Mouse (Mus musculus): ENCODE results near the gene Wdr66. TPM values are rescaled to one million over a fixed set of nuclear protein-coding genes. Genes with fewer than 3 reads are reported as not detected.

The Wdr66 gene
- polyA plus RNA-seq, 1 experiment from 2014 or later = 1.5 TPM

GRCm38 (mm10) chr5:123357253-123357652 lies 105.4 kb downstream of the Wdr66 start:
- 87% methylated on average over 4 of the region's 4 CpGs for WGBS
- Histone ChIP-seq H3K4me1 (replicated peaks; ENCODE audit: control insufficient read depth, insufficient read depth, low read length) (peaks cover 7% of the 10 kb centered on the region; the same call in 1 of the 2 replicates), H3K27ac (ENCODE audit: low read length) (no peak overlapping the region), H3K9ac (ENCODE audit: low read length) (no peak overlapping the region), H3K27me3 (ENCODE audit: control insufficient read depth, insufficient read depth, low read depth, low read length) (no peaks in the 10 kb centered on the region), H3K4me3 (ENCODE audit: low read length) (no peak overlapping the region), H3K9me3 (ENCODE audit: control insufficient read depth, low read length) (no peaks in the 10 kb centered on the region), H3K4me2 (ENCODE audit: low read depth, low read length) (no peak overlapping the region), H3K36me3 (ENCODE audit: control insufficient read depth, insufficient read depth, low read length) (peaks cover 32% of the 10 kb centered on the region)
- ATAC-seq (ENCODE audit: low read depth) = no peak

GRCm38 (mm10) chr5:123359431-123359830 lies 107.5 kb downstream of the Wdr66 start:
- Histone ChIP-seq H3K4me1 (replicated peaks; ENCODE audit: control insufficient read depth, insufficient read depth, low read length) (peaks cover 2% of the 10 kb centered on the region; the same call in 1 of the 2 replicates), H3K9me3 (ENCODE audit: control insufficient read depth, low read length) (no peaks in the 10 kb centered on the region), H3K36me3 (ENCODE audit: control insufficient read depth, insufficient read depth, low read length) (peaks cover 36% of the 10 kb centered on the region), H3K27ac (ENCODE audit: low read length) (no peak overlapping the region), H3K4me3 (ENCODE audit: low read length) (no peak overlapping the region), H3K9ac (ENCODE audit: low read length) (no peak overlapping the region), H3K4me2 (ENCODE audit: low read depth, low read length) (no peak overlapping the region), H3K27me3 (ENCODE audit: control insufficient read depth, insufficient read depth, low read depth, low read length) (no peaks in the 10 kb centered on the region)
- ATAC-seq (ENCODE audit: low read depth) = no peak
- WGBS = 84% methylated on average over 6 of the region's 6 CpGs

GRCm38 (mm10) chr5:123362911-123363310 lies 111.0 kb downstream of the Wdr66 start:
- Histone ChIP-seq H3K36me3 (ENCODE audit: control insufficient read depth, insufficient read depth, low read length) (peaks cover 33% of the 10 kb centered on the region), H3K27me3 (ENCODE audit: control insufficient read depth, insufficient read depth, low read depth, low read length) (no peaks in the 10 kb centered on the region), H3K4me2 (ENCODE audit: low read depth, low read length) (no peak overlapping the region), H3K4me1 (replicated peaks; ENCODE audit: control insufficient read depth, insufficient read depth, low read length) (peaks cover 3% of the 10 kb centered on the region; the same call in 1 of the 2 replicates), H3K27ac (ENCODE audit: low read length) (no peak overlapping the region), H3K9ac (ENCODE audit: low read length) (no peak overlapping the region), H3K9me3 (ENCODE audit: control insufficient read depth, low read length) (no peaks in the 10 kb centered on the region), H3K4me3 (ENCODE audit: low read length) (no peak overlapping the region)
- no peak for ATAC-seq (ENCODE audit: low read depth)
- 85% methylated on average over 4 of the region's 4 CpGs for WGBS

DNA sequence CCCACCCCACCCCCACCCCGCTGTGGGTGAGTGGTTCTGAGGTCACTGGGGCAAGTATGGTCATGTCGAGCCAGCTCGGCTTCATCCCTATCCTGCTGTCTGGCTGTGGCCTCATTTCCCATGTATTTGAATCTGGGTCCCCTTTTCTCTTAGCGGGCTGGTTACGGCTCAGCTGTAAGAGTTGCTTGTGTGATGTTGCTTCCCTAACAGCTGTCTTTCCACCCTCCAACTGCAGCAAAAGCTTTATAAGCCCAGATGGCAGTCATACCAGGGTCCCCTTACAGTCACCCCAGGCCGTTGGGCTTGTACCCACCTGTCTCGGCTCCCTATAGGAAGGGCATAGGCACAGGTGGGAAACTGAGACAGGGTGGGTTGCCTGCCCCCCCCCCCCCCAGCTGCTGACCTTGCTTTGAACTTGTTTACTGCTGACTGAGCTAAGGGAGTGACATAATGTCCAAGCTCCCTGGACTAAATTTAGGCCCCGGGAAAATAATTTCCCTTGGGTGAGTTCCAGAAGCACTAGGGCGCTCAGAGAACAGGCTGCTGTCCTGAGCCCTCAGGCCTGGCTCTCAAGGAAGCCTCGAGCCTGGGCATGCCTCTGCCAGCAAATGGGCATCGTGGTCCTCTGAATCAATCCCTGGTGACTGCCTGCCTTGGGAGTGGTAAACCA lies 112.5 kb downstream of the Wdr66 start:
- peaks cover 3% of the 10 kb centered on the region; the same call in 1 of the 2 replicates for H3K4me1 ChIP-seq (replicated peaks; ENCODE audit: control insufficient read depth, insufficient read depth, low read length)
- peak overlapping the region; percentile 65 for H3K27ac ChIP-seq (ENCODE audit: low read length)
- no peaks in the 10 kb centered on the region for H3K27me3 ChIP-seq (ENCODE audit: control insufficient read depth, insufficient read depth, low read depth, low read length)
- H3K36me3 ChIP-seq (ENCODE audit: control insufficient read depth, insufficient read depth, low read length) = peaks cover 21% of the 10 kb centered on the region
- 72% methylated on average over 11 of the region's 11 CpGs for WGBS
- no peak overlapping the region for H3K4me2 ChIP-seq (ENCODE audit: low read depth, low read length)
- H3K9ac ChIP-seq (ENCODE audit: low read length) = no peak overlapping the region
- H3K4me3 ChIP-seq (ENCODE audit: low read length) = no peak overlapping the region
- H3K9me3 ChIP-seq (ENCODE audit: control insufficient read depth, low read length) = no peaks in the 10 kb centered on the region
- peak; percentile 81 for ATAC-seq (ENCODE audit: low read depth)

DNA sequence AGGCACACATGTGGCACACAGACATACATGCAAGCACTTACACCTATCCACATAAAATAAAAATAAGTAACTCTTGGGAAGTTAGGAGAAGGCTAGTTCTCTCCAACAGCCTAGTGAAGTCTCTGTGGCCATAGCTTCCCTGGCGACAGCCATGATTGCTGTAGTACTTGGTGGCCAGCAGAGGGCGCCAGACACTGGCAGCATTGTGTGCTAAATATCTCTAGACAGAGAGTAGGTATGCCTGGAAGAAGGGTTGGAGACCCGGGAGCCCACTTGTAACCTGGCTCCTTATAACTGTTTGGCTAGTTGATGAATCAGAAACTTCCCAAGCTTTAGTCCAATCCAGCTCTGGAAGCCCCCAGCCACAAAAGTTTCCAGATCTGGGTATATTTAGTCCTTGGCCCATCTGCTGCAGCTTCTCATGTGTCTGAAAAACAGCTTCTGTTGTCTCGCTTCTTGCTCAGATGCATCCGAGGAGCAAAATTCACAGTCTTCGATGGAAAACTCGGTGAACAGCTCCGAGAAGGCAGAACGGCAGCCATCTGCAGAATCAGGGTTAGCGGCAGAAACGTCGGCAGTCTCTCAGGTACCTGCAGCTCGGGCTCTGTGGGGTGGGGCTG lies 117.1 kb downstream of the Wdr66 start:
- WGBS = 76% methylated on average over 13 of the region's 13 CpGs
- Histone ChIP-seq H3K9ac (ENCODE audit: low read length) (no peak overlapping the region), H3K36me3 (ENCODE audit: control insufficient read depth, insufficient read depth, low read length) (peaks cover 40% of the 10 kb centered on the region)

DNA sequence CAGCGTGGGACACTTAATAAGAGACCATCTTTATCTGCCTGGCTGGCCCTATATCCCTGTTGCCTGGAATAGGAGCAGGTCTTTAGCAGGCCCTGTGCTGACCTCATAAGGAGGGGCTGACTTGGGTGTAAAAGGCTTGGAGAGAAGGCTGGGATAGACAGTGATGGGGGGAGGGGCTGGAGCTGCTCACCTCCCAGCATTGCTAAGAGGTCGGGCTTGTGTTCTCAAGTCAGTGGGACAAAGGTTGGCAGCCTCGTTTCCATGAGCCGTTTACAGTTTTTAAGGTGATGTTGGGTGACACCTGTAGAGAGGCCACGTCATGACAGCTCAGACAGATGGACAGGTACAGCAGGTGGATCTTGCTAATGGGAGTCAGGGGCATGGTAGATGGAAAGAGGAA lies 118.1 kb downstream of the Wdr66 start:
- Histone ChIP-seq H3K27me3 (ENCODE audit: control insufficient read depth, insufficient read depth, low read depth, low read length) (no peaks in the 10 kb centered on the region), H3K9me3 (ENCODE audit: control insufficient read depth, low read length) (no peaks in the 10 kb centered on the region), H3K27ac (ENCODE audit: low read length) (no peak overlapping the region), H3K4me1 (replicated peaks; ENCODE audit: control insufficient read depth, insufficient read depth, low read length) (no peaks in the 10 kb centered on the region), H3K4me2 (ENCODE audit: low read depth, low read length) (no peak overlapping the region), H3K36me3 (ENCODE audit: control insufficient read depth, insufficient read depth, low read length) (peaks cover 38% of the 10 kb centered on the region), H3K9ac (ENCODE audit: low read length) (no peak overlapping the region), H3K4me3 (ENCODE audit: low read length) (no peak overlapping the region)
- WGBS = 82% methylated on average over 5 of the region's 5 CpGs
- no peak for ATAC-seq (ENCODE audit: low read depth)

More for the DNA sequence above, 117.1 kb downstream of the Wdr66 start:
- peaks cover 3% of the 10 kb centered on the region; the same call in 1 of the 2 replicates for H3K4me1 ChIP-seq (replicated peaks; ENCODE audit: control insufficient read depth, insufficient read depth, low read length)
- ATAC-seq (ENCODE audit: low read depth) = peak; percentile 34; the same call in 1 of the 2 replicates
- no peaks in the 10 kb centered on the region for H3K27me3 ChIP-seq (ENCODE audit: control insufficient read depth, insufficient read depth, low read depth, low read length)
- H3K27ac ChIP-seq (ENCODE audit: low read length) = no peak overlapping the region
- H3K4me2 ChIP-seq (ENCODE audit: low read depth, low read length) = no peak overlapping the region
- no peak overlapping the region for H3K4me3 ChIP-seq (ENCODE audit: low read length)
- no peaks in the 10 kb centered on the region for H3K9me3 ChIP-seq (ENCODE audit: control insufficient read depth, low read length)

DNA sequence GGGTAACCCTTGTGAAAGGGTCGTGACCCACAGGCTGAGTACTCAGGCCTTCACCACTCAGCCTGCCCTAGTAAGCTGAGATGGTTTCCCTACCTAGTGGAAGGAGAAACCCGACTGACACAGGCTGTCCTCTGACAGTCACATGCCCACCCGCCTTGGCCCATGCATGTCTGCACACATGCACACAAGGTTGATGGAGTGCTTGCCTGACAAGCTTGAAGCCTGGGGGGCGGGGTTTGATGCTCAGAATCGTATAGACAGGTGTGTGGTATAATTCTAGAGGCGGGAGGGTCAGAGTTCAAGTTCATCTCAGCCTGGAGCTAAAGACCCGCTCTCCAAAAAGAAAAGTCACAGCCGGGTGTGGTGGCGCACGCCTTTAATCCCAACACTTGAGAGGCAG lies 123.4 kb downstream of the Wdr66 start:
- Histone ChIP-seq H3K4me3 (ENCODE audit: low read length) (no peak overlapping the region), H3K9me3 (ENCODE audit: control insufficient read depth, low read length) (no peaks in the 10 kb centered on the region), H3K36me3 (ENCODE audit: control insufficient read depth, insufficient read depth, low read length) (peaks cover 32% of the 10 kb centered on the region), H3K27me3 (ENCODE audit: control insufficient read depth, insufficient read depth, low read depth, low read length) (no peaks in the 10 kb centered on the region), H3K9ac (ENCODE audit: low read length) (no peak overlapping the region), H3K4me1 (replicated peaks; ENCODE audit: control insufficient read depth, insufficient read depth, low read length) (peaks cover 8% of the 10 kb centered on the region; the same call in 1 of the 2 replicates), H3K27ac (ENCODE audit: low read length) (no peak overlapping the region), H3K4me2 (ENCODE audit: low read depth, low read length) (no peak overlapping the region)
- WGBS = 83% methylated on average over 10 of the region's 10 CpGs
- ATAC-seq (ENCODE audit: low read depth) = no peak

DNA sequence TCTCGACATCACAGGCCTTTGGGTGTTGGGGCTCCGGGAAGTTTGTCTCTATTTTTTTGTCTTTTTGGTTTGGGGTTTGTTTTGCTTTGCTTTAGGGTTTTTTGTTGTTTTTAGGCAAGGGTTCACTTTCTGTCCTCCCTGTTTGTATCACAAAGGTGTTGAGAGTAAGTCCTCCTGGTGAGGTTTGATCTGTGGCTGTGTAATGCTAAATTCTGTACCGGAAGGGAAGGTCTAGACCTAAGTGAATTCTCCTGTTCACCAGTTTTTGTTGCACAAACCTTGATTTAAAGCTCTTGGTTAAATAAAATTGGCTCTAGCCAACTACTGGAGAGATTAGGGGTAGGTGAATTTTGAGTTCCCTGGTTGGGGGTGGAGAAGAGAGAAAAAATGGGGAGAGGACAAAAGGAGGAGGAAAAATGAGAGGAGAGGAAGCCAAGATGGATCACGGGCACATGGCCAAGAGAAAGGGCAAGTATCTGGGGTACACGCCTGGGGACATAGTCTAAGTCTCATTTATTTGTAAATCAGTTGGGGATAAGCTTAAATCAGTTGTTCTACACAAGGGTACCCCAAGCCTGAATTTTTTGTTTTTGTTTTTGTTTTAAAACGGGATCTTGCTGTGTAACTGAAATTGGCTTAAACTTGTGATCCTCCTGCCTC lies 124.0 kb downstream of the Wdr66 start:
- H3K4me2 ChIP-seq (ENCODE audit: low read depth, low read length) = no peak overlapping the region
- WGBS = 76% methylated on average over 6 of the region's 6 CpGs
- H3K4me1 ChIP-seq (replicated peaks; ENCODE audit: control insufficient read depth, insufficient read depth, low read length) = peaks cover 8% of the 10 kb centered on the region; the same call in 1 of the 2 replicates
- H3K9ac ChIP-seq (ENCODE audit: low read length) = no peak overlapping the region
- no peak overlapping the region for H3K4me3 ChIP-seq (ENCODE audit: low read length)
- H3K27ac ChIP-seq (ENCODE audit: low read length) = peak overlapping the region; percentile 7; the same call in 1 of the 2 replicates
- no peaks in the 10 kb centered on the region for H3K27me3 ChIP-seq (ENCODE audit: control insufficient read depth, insufficient read depth, low read depth, low read length)
- no peak for ATAC-seq (ENCODE audit: low read depth)
- H3K9me3 ChIP-seq (ENCODE audit: control insufficient read depth, low read length) = no peaks in the 10 kb centered on the region
- H3K36me3 ChIP-seq (ENCODE audit: control insufficient read depth, insufficient read depth, low read length) = peaks cover 31% of the 10 kb centered on the region

DNA sequence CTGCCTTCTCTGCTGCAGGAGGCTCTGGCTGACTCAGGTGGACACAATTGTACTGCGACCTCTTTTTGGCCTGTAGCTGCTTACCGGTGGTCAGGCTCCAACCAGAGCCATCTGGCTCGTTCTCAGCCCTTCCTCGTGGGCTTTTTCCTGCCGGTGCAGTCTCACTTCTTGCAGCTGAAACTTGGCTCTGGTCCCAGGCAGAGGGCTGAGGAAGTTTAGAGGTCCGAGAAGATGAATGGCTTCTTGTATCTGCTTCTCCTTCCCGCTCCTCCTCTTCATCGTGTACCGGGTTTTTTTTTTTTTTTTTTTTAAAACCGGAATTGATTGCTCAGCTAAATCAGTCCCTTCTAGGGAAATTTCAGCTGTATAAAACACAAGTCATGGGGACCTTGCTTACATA lies 124.7 kb downstream of the Wdr66 start:
- Histone ChIP-seq H3K9me3 (ENCODE audit: control insufficient read depth, low read length) (no peaks in the 10 kb centered on the region), H3K27me3 (ENCODE audit: control insufficient read depth, insufficient read depth, low read depth, low read length) (no peaks in the 10 kb centered on the region), H3K4me3 (ENCODE audit: low read length) (no peak overlapping the region), H3K27ac (ENCODE audit: low read length) (no peak overlapping the region), H3K36me3 (ENCODE audit: control insufficient read depth, insufficient read depth, low read length) (peaks cover 26% of the 10 kb centered on the region), H3K4me2 (ENCODE audit: low read depth, low read length) (peak overlapping the region; percentile 17), H3K4me1 (replicated peaks; ENCODE audit: control insufficient read depth, insufficient read depth, low read length) (peaks cover 8% of the 10 kb centered on the region; the same call in 1 of the 2 replicates), H3K9ac (ENCODE audit: low read length) (no peak overlapping the region)
- peak; percentile 68 for ATAC-seq (ENCODE audit: low read depth)
- 15% methylated on average over 10 of the region's 10 CpGs for WGBS
